Mouse (Mus musculus): ENCODE data around the gene Ppfibp2. TPM values are rescaled to one million over a fixed set of nuclear protein-coding genes. Genes with fewer than 3 reads are reported as not detected.

The Ppfibp2 gene
- 3.8 and 4.3 TPM in 2 replicates for polyA plus RNA-seq (2015; fragmentation: Nextera tagmentation; extraction: Ambion mirVana)

DNA sequence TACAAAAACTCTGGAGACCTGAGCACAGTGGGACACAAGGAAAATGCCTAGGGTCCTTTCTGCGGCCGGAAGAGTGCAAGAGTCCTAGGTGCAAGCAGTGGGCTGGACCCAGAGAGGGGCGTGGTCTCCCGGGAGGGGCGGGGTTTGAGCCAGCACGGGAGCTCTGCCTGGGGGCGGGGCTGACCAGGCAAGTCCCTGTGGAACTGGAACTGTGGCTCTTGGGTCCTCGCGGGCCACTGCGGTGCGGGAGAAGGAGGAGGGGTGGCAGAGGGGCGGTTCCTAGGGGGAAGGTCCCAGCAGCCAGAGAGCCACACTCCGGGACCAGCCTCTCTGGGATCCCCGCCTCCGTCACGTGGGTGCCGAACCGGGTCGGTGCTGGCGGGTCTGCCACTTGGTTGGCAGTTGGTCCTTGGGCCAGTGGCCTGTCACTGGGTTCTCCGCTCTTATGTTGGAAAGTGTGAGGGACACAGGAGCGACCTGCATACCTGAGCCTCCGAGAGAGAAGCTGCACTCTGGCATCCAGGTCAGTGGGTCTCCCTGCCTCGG is at the start of gene Ppfibp2:
Gene Ppfibp2, plus strand, starts transcription at position 351 of the 546 bp plus-strand sequence.
- Histone ChIP-seq H3K4me2 (peak within 1 kb of the TSS; percentile 72), H3K4me1 (replicated peaks) (peaks cover 17% of the 10 kb centered on the region), H3K27ac (replicated peaks) (peak within 1 kb of the TSS; percentile 68), H3K4me3 (replicated peaks) (peak within 1 kb of the TSS; percentile 58), H3K9me3 (replicated peaks) (no peaks in the 10 kb centered on the region), H3K9ac (peak within 1 kb of the TSS; percentile 27; the same call in 1 of the 2 replicates), H3K27me3 (no peaks in the 10 kb centered on the region; the same call in 1 of the 2 replicates), H3K36me3 (replicated peaks) (no peaks in the 10 kb centered on the region)
- 1% methylated on average over 24 of the region's 24 CpGs for WGBS (ENCODE audit: insufficient replicate concordance)
- ATAC-seq (ENCODE audit: insufficient read depth): peak; percentile 87

DNA sequence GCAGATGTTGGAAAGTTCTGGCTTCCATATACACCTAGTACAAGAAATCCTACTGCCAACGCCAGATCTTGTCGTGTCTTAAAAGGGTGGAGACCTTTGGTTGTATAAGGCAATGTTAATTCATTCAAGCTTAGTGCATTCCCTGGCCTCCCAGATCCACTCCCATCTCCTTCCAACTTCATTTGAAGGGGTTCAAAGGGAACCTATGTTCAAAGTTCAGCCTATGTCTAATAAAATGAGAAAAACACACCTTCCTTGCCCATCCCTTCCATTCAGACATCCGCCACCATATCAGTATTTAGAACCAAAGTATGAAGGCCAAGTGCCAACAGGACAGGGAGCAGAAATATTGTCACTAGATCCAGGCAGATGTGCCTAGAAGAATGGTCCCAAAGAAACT is 47.1 kb upstream of the Ppfibp2 start:
- WGBS (ENCODE audit: insufficient replicate concordance): 69% methylated on average over 3 of the region's 3 CpGs
- H3K27ac ChIP-seq (replicated peaks): no peak overlapping the region
- H3K4me2 ChIP-seq: no peak overlapping the region
- no peaks in the 10 kb centered on the region for H3K27me3 ChIP-seq
- H3K9ac ChIP-seq: no peak overlapping the region
- H3K4me1 ChIP-seq (replicated peaks): no peaks in the 10 kb centered on the region
- H3K9me3 ChIP-seq (replicated peaks): no peaks in the 10 kb centered on the region
- H3K4me3 ChIP-seq (replicated peaks): no peak overlapping the region
- H3K36me3 ChIP-seq (replicated peaks): no peaks in the 10 kb centered on the region
- ATAC-seq (ENCODE audit: insufficient read depth): no peak

DNA sequence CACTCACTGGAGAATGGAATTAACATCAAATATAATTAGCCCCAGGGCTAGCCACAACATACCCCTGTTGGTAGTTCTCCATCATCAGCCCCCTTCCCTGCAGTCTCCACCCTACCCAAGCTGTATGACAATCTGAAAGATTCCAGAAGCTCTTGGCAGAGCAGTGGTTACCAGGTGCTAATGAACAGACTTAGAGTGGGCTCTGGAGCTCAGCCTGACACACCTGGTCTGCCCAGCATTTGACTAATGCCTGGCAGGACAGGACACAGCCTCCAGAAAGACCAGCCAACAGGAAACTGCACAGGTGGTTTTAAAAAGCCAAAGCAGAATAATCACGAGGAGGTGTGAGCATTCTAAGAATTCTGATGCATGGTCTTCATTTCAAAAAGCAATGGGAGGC is 41.5 kb upstream of the Ppfibp2 start:
- ATAC-seq (ENCODE audit: insufficient read depth): no peak
- H3K9ac ChIP-seq: no peak overlapping the region
- no peaks in the 10 kb centered on the region for H3K27me3 ChIP-seq
- 36% methylated on average over 1 of the region's 1 CpGs for WGBS (ENCODE audit: insufficient replicate concordance)
- no peak overlapping the region for H3K27ac ChIP-seq (replicated peaks)
- no peaks in the 10 kb centered on the region for H3K36me3 ChIP-seq (replicated peaks)
- no peak overlapping the region for H3K4me3 ChIP-seq (replicated peaks)
- H3K9me3 ChIP-seq (replicated peaks): no peaks in the 10 kb centered on the region
- H3K4me1 ChIP-seq (replicated peaks): no peaks in the 10 kb centered on the region
- no peak overlapping the region for H3K4me2 ChIP-seq

DNA sequence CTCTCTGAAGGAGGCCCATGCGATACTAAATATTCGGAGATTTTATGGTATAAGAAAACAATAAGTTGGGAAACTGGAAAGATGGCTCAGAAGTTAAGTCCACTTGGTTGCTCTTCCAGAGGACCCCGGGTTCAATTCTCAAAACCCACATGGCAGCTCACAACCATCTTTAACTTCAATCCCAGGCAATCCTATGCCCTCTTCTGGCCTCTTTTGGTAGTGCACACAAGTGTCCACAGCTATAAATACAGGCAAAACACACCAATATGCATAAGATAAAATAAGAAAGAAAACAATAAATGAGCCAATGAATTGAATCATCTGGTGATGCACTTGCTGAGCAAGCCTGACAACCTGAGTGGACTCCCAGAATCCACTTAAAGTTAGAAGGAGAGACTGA is 39.1 kb upstream of the Ppfibp2 start:
- Histone ChIP-seq H3K4me3 (replicated peaks) (no peak overlapping the region), H3K27me3 (no peaks in the 10 kb centered on the region), H3K4me2 (no peak overlapping the region), H3K4me1 (replicated peaks) (no peaks in the 10 kb centered on the region), H3K27ac (replicated peaks) (no peak overlapping the region), H3K9me3 (replicated peaks) (no peaks in the 10 kb centered on the region), H3K9ac (no peak overlapping the region), H3K36me3 (replicated peaks) (no peaks in the 10 kb centered on the region)
- no peak for ATAC-seq (ENCODE audit: insufficient read depth)
- WGBS (ENCODE audit: insufficient replicate concordance): 49% methylated on average over 3 of the region's 3 CpGs

DNA sequence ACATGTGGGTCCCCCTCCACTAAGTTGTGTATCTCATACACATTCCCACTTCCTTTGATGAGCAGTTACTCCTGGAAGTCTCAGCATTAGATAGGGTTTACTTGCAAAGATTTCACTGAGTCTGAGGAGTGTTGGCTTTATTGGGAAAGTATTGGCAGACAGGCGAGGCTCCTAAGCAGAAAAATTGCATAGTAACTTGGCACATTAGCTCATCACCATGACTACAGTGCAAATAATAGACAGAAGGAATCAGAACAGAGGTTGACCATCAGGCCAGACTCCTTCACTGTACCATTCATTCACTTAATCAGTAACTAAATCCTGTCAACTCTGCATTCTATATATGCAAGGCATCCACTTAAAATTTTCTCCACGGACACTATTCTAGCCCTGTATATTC is 34.3 kb upstream of the Ppfibp2 start:
- 51% methylated on average over 2 of the region's 2 CpGs for WGBS (ENCODE audit: insufficient replicate concordance)
- Histone ChIP-seq H3K9me3 (replicated peaks) (no peaks in the 10 kb centered on the region), H3K27ac (replicated peaks) (no peak overlapping the region), H3K4me1 (replicated peaks) (no peaks in the 10 kb centered on the region), H3K27me3 (no peaks in the 10 kb centered on the region), H3K36me3 (replicated peaks) (no peaks in the 10 kb centered on the region), H3K4me3 (replicated peaks) (no peak overlapping the region), H3K9ac (no peak overlapping the region), H3K4me2 (no peak overlapping the region)
- ATAC-seq (ENCODE audit: insufficient read depth): no peak

DNA sequence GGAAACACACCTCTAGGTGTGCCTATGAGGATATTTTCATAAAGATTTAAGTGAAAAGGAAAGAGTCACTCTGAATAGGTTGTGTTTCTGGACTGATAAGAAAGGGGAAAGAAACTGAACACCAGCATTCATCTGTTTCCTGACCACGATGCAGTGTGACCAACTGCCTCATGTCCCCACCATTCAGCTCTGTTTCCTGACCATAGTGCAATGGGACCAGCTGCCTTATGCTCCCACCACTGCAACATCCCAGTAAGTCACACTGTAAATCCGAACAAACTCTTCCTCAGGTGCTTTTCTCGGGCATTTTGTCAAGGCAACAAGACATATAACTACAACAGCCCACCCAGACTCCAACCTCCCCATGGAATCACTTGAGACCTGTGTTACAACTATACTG is 33.4 kb upstream of the Ppfibp2 start:
- WGBS (ENCODE audit: insufficient replicate concordance): 6% methylated on average over 3 of the region's 3 CpGs
- Histone ChIP-seq H3K4me2 (no peak overlapping the region), H3K27me3 (no peaks in the 10 kb centered on the region), H3K27ac (replicated peaks) (no peak overlapping the region), H3K4me1 (replicated peaks) (no peaks in the 10 kb centered on the region), H3K9ac (no peak overlapping the region), H3K4me3 (replicated peaks) (no peak overlapping the region), H3K36me3 (replicated peaks) (no peaks in the 10 kb centered on the region), H3K9me3 (replicated peaks) (no peaks in the 10 kb centered on the region)
- no peak for ATAC-seq (ENCODE audit: insufficient read depth)

DNA sequence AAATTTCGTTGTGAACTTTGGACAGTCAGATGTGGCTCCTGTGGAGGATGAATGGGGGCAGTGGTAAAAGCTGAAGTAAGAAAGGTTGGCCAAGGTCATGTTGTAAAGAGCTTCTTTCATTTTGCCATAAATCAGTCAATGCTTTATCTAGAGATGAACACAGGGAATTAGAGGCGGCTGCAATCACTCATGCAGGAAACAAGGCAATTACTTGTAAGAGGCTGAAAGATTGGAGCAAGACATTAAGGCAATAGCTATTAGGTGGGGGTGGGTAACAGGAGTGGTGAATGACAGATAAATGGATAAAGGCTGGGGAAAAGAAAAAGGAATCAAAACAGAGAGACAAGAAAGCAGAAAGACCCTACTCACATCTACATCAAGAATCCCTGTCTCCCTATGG is 31.3 kb upstream of the Ppfibp2 start:
- no peaks in the 10 kb centered on the region for H3K9me3 ChIP-seq (replicated peaks)
- ATAC-seq (ENCODE audit: insufficient read depth): no peak
- H3K4me2 ChIP-seq: no peak overlapping the region
- no peaks in the 10 kb centered on the region for H3K36me3 ChIP-seq (replicated peaks)
- 50% methylated on average over 2 of the region's 2 CpGs for WGBS (ENCODE audit: insufficient replicate concordance)
- H3K4me1 ChIP-seq (replicated peaks): no peaks in the 10 kb centered on the region
- no peak overlapping the region for H3K4me3 ChIP-seq (replicated peaks)
- no peak overlapping the region for H3K27ac ChIP-seq (replicated peaks)
- no peak overlapping the region for H3K9ac ChIP-seq
- H3K27me3 ChIP-seq: no peaks in the 10 kb centered on the region

DNA sequence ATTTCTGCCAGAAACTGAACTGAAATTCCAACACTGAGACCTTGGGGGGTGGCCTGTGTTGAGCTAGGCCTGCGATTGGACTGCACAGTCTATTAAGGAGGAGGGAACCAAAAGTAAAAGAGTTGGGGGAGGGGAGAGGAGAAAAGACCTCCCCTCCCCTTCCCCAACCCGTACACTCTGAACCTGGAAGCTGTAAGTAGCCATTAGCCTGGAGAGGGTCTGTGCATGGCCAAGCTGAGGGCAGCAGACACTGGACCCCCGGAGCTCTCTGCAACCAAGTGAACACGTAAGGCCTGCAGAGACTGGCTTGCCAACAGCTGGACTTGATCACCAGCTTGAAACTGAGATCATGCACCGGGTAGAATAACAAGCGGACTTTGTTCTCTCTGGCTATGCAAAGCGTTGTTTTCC is 27.7 kb upstream of the Ppfibp2 start, which contains the start of gene Olfml1:
Gene Olfml1, plus strand, starts transcription at position 186 of the 411 bp plus-strand sequence.
- Histone ChIP-seq H3K36me3 (replicated peaks) (no peaks in the 10 kb centered on the region), H3K27me3 (no peaks in the 10 kb centered on the region), H3K9me3 (replicated peaks) (no peaks in the 10 kb centered on the region), H3K9ac (no peak within 1 kb of the TSS), H3K27ac (replicated peaks) (no peak within 1 kb of the TSS; the same call in 1 of the 2 replicates), H3K4me2 (no peak within 1 kb of the TSS), H3K4me1 (replicated peaks) (no peaks in the 10 kb centered on the region), H3K4me3 (replicated peaks) (0 out of 2 replicates have a peak within 1 kb of the TSS, but pooled peaks have one; percentile 11)
- WGBS (ENCODE audit: insufficient replicate concordance): 63% methylated on average over 7 of the region's 7 CpGs
- ATAC-seq (ENCODE audit: insufficient read depth): no peak

DNA sequence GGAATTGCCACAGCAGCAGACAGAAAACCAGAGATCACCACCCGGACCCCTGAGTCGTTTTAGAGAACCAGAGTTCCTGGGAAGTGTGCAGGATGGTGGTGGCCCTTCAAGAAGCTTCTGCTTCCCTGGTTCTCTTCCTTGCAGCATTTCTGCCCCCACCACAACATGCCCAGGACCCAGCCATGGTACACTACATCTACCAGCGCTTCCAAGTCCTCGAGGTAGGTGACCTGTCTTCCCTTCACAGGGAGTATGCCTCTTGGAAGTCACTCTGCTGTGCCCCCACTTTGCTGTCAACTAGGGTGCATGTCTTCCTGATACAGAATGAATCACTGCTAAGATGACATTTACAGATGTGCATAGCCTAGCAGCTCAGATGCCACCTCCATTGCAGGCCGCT is 27.3 kb upstream of the Ppfibp2 start:
- WGBS (ENCODE audit: insufficient replicate concordance): 61% methylated on average over 5 of the region's 5 CpGs
- no peak overlapping the region for H3K9ac ChIP-seq
- no peak overlapping the region for H3K4me2 ChIP-seq
- ATAC-seq (ENCODE audit: insufficient read depth): no peak
- H3K27ac ChIP-seq (replicated peaks): no peak overlapping the region; the same call in 1 of the 2 replicates
- no peaks in the 10 kb centered on the region for H3K27me3 ChIP-seq
- no peaks in the 10 kb centered on the region for H3K36me3 ChIP-seq (replicated peaks)
- H3K9me3 ChIP-seq (replicated peaks): no peaks in the 10 kb centered on the region
- no peaks in the 10 kb centered on the region for H3K4me1 ChIP-seq (replicated peaks)
- H3K4me3 ChIP-seq (replicated peaks): no peak overlapping the region

DNA sequence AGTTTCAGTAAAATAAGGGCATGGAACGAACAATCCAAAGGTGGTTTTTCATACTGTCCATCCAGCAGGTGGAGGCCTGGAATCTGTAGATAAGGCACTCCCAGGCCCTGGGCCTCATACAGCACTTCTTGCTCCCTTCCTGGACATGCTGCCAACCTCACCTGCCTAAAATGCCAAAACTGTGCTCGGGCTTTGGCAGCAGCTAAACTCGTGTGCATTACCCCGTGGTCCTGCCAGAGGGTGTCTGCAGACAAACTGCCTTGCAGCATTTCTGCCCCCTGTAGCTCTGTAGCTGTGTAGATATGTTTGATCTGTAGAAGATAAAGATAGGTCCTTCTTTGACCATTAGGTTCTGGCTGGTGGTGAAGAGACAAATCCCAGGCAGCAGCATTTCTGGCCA is 26.0 kb upstream of the Ppfibp2 start:
- WGBS (ENCODE audit: insufficient replicate concordance): 28% methylated on average over 4 of the region's 4 CpGs
- no peak overlapping the region for H3K4me3 ChIP-seq (replicated peaks)
- ATAC-seq (ENCODE audit: insufficient read depth): no peak
- H3K9ac ChIP-seq: no peak overlapping the region
- H3K9me3 ChIP-seq (replicated peaks): no peaks in the 10 kb centered on the region
- no peaks in the 10 kb centered on the region for H3K4me1 ChIP-seq (replicated peaks)
- H3K36me3 ChIP-seq (replicated peaks): no peaks in the 10 kb centered on the region
- H3K4me2 ChIP-seq: no peak overlapping the region
- H3K27ac ChIP-seq (replicated peaks): no peak overlapping the region
- H3K27me3 ChIP-seq: no peaks in the 10 kb centered on the region

DNA sequence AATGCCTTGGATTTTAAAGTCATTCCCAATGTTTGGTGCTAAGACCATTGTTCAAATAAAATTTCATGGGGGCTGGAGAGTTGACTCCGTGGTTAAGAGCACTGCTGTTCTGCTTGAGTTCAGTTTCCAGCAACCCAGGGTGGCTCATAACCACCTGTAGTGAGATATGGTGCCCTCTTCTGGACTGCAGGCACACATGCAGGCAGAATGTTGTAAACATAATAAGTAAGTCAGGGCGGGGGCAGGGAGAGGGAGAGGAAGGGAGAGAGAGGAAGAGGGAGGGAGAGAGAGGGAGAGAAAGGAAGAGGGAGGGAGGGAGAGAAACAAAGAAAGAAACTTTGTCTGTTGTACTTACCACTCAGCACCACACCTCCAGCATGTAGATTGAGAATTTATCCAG is 21.2 kb upstream of the Ppfibp2 start:
- Histone ChIP-seq H3K4me1 (replicated peaks) (no peaks in the 10 kb centered on the region), H3K9ac (no peak overlapping the region), H3K4me2 (no peak overlapping the region), H3K36me3 (replicated peaks) (no peaks in the 10 kb centered on the region), H3K27me3 (no peaks in the 10 kb centered on the region), H3K9me3 (replicated peaks) (no peaks in the 10 kb centered on the region), H3K27ac (replicated peaks) (no peak overlapping the region), H3K4me3 (replicated peaks) (no peak overlapping the region)
- no peak for ATAC-seq (ENCODE audit: insufficient read depth)
- WGBS (ENCODE audit: insufficient replicate concordance): 48% methylated on average over 2 of the region's 2 CpGs

DNA sequence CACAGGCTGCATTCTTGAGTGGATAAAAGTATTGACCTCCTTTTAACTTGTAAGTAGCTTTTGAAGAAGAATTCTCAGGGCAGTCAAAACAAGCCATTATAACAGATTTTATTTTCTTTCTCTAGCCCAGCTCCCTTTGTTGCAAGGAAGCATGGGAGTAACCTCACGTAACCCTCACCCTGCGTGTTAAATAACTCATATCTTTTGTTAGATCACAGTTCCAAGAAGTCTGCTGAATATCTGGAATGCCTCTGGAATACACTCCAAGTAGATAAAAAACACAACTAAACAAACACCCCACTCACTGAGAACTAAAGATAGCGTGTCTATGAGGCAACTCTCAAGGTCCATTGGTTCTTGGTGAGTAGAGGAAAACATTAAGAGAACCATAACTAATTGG is 20.7 kb upstream of the Ppfibp2 start:
- H3K27me3 ChIP-seq: no peaks in the 10 kb centered on the region
- no peak overlapping the region for H3K27ac ChIP-seq (replicated peaks)
- no peak overlapping the region for H3K4me3 ChIP-seq (replicated peaks)
- H3K4me1 ChIP-seq (replicated peaks): no peaks in the 10 kb centered on the region
- no peaks in the 10 kb centered on the region for H3K36me3 ChIP-seq (replicated peaks)
- H3K4me2 ChIP-seq: no peak overlapping the region
- ATAC-seq (ENCODE audit: insufficient read depth): no peak
- H3K9me3 ChIP-seq (replicated peaks): no peaks in the 10 kb centered on the region
- WGBS (ENCODE audit: insufficient replicate concordance): 42% methylated on average over 3 of the region's 3 CpGs
- no peak overlapping the region for H3K9ac ChIP-seq
